Mouse (Mus musculus): Measurements from ENCODE around the gene Rnf144a. TPM values are rescaled to one million over a fixed set of nuclear protein-coding genes. Genes with fewer than 3 reads are reported as not detected.
"Not testable (repeated sequence)": the region's sequence is repeated elsewhere in the genome, so short reads cannot be mapped to it uniquely, and the experiment has no call there.

Rnf144a gene
- polyA plus RNA-seq, 1 experiment, result 5.6 TPM

DNA sequence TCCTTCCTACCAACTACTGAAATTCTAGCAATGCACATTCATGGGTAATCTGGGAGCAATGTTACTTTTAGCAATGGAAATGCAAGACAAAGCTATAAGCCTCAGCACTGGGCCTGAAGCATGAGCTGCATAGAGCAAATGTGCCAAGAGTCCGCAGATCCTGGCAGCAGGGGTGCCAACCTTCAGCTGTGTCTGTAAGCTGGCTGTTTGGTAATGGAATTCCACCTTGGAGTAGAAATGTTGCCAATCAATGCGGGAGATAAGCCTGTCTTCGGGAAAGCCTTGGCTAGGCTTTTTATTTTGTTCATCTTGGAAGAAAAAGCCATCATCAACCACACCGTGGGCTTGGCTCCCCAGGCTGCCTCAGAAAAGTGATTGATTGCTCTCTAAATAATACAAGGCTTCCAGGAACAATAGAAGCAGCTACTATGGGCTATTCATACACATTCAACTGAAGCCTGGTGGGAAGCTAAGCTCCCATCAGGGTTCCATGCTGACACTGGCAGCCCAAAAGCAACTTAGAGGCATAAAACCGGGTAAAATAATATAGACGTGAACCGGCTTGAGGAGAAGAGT is 115.5 kb downstream of the Rnf144a start:
- Histone ChIP-seq H3K9ac (ENCODE audit: low read depth, poor library complexity, severe bottlenecking) (no peak overlapping the region), H3K4me3 (ENCODE audit: low read depth, low read length) (no peak overlapping the region), H3K27ac (ENCODE audit: insufficient read depth, low read length) (no peak overlapping the region), H3K4me1 (ENCODE audit: control insufficient read depth, insufficient read depth, low read length) (peaks cover 1% of the 10 kb centered on the region), H3K27me3 (ENCODE audit: control insufficient read depth, insufficient read depth, low read length, poor library complexity, severe bottlenecking) (no peaks in the 10 kb centered on the region), H3K36me3 (ENCODE audit: control insufficient read depth, insufficient read depth, low read length, poor library complexity, severe bottlenecking) (no peaks in the 10 kb centered on the region), H3K9me3 (replicated peaks; ENCODE audit: control insufficient read depth, insufficient read depth, low read length, poor library complexity, severe bottlenecking) (no peaks in the 10 kb centered on the region)
- TF ChIP-seq CTCF (IDR thresholded peaks at IDR 0.05; ENCODE audit: low read depth, low read length), result no peak
- TF ChIP-seq POLR2A (IDR thresholded peaks at IDR 0.05; ENCODE audit: insufficient read depth, low read length), result no peak
- TF ChIP-seq EP300 (IDR thresholded peaks at IDR 0.05; ENCODE audit: insufficient read depth, low read depth, low read length), result no peak

DNA sequence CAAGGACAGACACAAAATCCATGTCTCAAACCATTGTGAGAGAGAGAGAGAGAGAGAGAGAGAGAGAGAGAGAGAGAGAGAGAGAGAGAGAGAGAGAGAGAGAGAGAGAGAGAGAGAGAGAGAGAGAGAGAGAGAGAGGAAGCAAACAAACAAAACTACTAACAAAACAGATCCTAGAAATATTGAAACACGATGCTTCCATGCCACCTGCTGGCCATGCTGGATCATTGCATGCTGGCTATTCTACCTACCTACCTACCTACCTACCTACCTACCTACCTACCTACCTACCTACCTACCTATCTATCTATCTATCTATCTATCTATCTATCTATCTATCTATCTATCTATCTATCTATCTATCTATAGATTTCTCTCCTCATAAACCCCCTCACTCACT is 119.1 kb downstream of the Rnf144a start:
- H3K36me3 ChIP-seq (ENCODE audit: control insufficient read depth, insufficient read depth, low read length, poor library complexity, severe bottlenecking); H3K4me1 ChIP-seq (ENCODE audit: control insufficient read depth, insufficient read depth, low read length); H3K4me3 ChIP-seq (ENCODE audit: low read depth, low read length); H3K27ac ChIP-seq (ENCODE audit: insufficient read depth, low read length); H3K9ac ChIP-seq (ENCODE audit: low read depth, poor library complexity, severe bottlenecking); H3K9me3 ChIP-seq (replicated peaks; ENCODE audit: control insufficient read depth, insufficient read depth, low read length, poor library complexity, severe bottlenecking); H3K27me3 ChIP-seq (ENCODE audit: control insufficient read depth, insufficient read depth, low read length, poor library complexity, severe bottlenecking): not testable (repeated sequence)

DNA sequence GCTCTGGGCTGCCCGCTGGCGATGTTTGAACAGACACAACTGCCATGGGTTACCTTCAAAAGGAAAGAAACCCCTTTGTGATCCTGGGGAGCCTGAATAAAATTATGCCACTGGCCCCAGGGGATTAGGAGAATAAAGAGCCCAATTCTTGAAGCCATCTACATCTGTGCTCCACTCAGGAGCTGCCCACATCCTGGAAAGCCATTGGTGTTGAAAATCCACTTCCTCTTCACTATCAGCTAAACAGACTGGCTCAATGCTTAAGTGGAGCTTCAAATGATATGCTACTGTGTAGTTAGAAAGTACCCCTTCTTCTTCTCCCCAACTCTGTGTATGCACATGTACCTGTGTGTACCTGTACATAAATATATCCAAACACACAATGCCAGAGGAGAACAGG is 125.9 kb downstream of the Rnf144a start:
- H3K27me3 ChIP-seq (ENCODE audit: control insufficient read depth, insufficient read depth, low read length, poor library complexity, severe bottlenecking), result no peaks in the 10 kb centered on the region
- no peaks in the 10 kb centered on the region for H3K9me3 ChIP-seq (replicated peaks; ENCODE audit: control insufficient read depth, insufficient read depth, low read length, poor library complexity, severe bottlenecking)
- no peak overlapping the region for H3K27ac ChIP-seq (ENCODE audit: insufficient read depth, low read length)
- TF ChIP-seq EP300 (IDR thresholded peaks at IDR 0.05; ENCODE audit: insufficient read depth, low read depth, low read length), result no peak
- no peak for TF ChIP-seq CTCF (IDR thresholded peaks at IDR 0.05; ENCODE audit: low read depth, low read length)
- TF ChIP-seq POLR2A (IDR thresholded peaks at IDR 0.05; ENCODE audit: insufficient read depth, low read length), result no peak
- H3K4me3 ChIP-seq (ENCODE audit: low read depth, low read length), result no peak overlapping the region
- no peaks in the 10 kb centered on the region for H3K36me3 ChIP-seq (ENCODE audit: control insufficient read depth, insufficient read depth, low read length, poor library complexity, severe bottlenecking)
- H3K4me1 ChIP-seq (ENCODE audit: control insufficient read depth, insufficient read depth, low read length), result no peaks in the 10 kb centered on the region
- no peak overlapping the region for H3K9ac ChIP-seq (ENCODE audit: low read depth, poor library complexity, severe bottlenecking)

DNA sequence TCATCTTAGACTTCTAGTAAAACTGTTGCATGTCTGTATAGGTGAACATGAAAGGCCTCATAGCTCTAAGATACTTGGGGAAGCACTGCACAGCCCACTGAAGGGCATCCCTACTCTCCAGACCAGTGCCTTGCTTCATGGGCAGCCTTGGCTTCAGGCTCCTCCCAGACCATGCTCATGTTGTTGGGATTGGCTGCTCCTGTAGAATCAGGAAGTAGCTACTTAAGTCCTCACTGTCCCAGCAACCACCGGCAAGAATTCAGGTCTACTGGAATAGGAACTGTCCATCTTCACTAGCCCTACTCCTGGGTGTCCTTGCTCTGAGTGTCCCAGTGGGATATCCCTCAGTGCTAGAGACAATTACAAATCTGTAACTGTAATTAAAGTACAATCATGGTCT is 126.7 kb downstream of the Rnf144a start:
- TF ChIP-seq POLR2A (IDR thresholded peaks at IDR 0.05; ENCODE audit: insufficient read depth, low read length) (no peak), CTCF (IDR thresholded peaks at IDR 0.05; ENCODE audit: low read depth, low read length) (no peak), EP300 (IDR thresholded peaks at IDR 0.05; ENCODE audit: insufficient read depth, low read depth, low read length) (no peak)
- Histone ChIP-seq H3K27ac (ENCODE audit: insufficient read depth, low read length) (no peak overlapping the region), H3K27me3 (ENCODE audit: control insufficient read depth, insufficient read depth, low read length, poor library complexity, severe bottlenecking) (no peaks in the 10 kb centered on the region), H3K4me3 (ENCODE audit: low read depth, low read length) (no peak overlapping the region), H3K9ac (ENCODE audit: low read depth, poor library complexity, severe bottlenecking) (no peak overlapping the region), H3K9me3 (replicated peaks; ENCODE audit: control insufficient read depth, insufficient read depth, low read length, poor library complexity, severe bottlenecking) (no peaks in the 10 kb centered on the region), H3K36me3 (ENCODE audit: control insufficient read depth, insufficient read depth, low read length, poor library complexity, severe bottlenecking) (no peaks in the 10 kb centered on the region), H3K4me1 (ENCODE audit: control insufficient read depth, insufficient read depth, low read length) (no peaks in the 10 kb centered on the region)

DNA sequence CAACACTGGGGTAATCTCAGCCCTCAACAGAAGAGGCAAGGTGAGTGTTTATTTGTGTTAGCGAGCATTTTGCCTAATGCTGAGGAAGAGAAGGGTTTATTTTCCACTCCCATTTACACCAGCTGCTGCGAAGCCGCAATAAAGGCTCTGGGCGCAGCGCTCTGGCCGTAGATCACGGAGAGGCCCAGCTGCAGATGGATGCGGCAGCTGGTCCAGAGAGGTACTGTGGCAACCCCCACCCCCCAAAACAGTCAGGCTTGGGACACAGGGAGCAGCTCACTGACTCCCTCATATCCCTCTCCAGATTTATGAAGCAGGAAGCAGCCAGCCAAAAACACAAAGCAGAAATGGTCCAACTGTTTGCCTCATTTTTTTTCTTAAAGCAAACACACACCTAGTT is 129.1 kb downstream of the Rnf144a start:
- Histone ChIP-seq H3K9me3 (replicated peaks; ENCODE audit: control insufficient read depth, insufficient read depth, low read length, poor library complexity, severe bottlenecking) (no peaks in the 10 kb centered on the region), H3K4me1 (ENCODE audit: control insufficient read depth, insufficient read depth, low read length) (no peaks in the 10 kb centered on the region), H3K27me3 (ENCODE audit: control insufficient read depth, insufficient read depth, low read length, poor library complexity, severe bottlenecking) (no peaks in the 10 kb centered on the region), H3K4me3 (ENCODE audit: low read depth, low read length) (no peak overlapping the region), H3K27ac (ENCODE audit: insufficient read depth, low read length) (no peak overlapping the region), H3K36me3 (ENCODE audit: control insufficient read depth, insufficient read depth, low read length, poor library complexity, severe bottlenecking) (no peaks in the 10 kb centered on the region), H3K9ac (ENCODE audit: low read depth, poor library complexity, severe bottlenecking) (no peak overlapping the region)
- TF ChIP-seq POLR2A (IDR thresholded peaks at IDR 0.05; ENCODE audit: insufficient read depth, low read length) (no peak), EP300 (IDR thresholded peaks at IDR 0.05; ENCODE audit: insufficient read depth, low read depth, low read length) (no peak), CTCF (IDR thresholded peaks at IDR 0.05; ENCODE audit: low read depth, low read length) (no peak)

- no peak overlapping the region for H3K9ac ChIP-seq (ENCODE audit: low read depth, poor library complexity, severe bottlenecking)
- H3K4me3 ChIP-seq (ENCODE audit: low read depth, low read length), result no peak overlapping the region
- H3K27ac ChIP-seq (ENCODE audit: insufficient read depth, low read length), result no peak overlapping the region
- no peaks in the 10 kb centered on the region for H3K36me3 ChIP-seq (ENCODE audit: control insufficient read depth, insufficient read depth, low read length, poor library complexity, severe bottlenecking)
- H3K27me3 ChIP-seq (ENCODE audit: control insufficient read depth, insufficient read depth, low read length, poor library complexity, severe bottlenecking), result no peaks in the 10 kb centered on the region
- H3K9me3 ChIP-seq (replicated peaks; ENCODE audit: control insufficient read depth, insufficient read depth, low read length, poor library complexity, severe bottlenecking), result no peaks in the 10 kb centered on the region
- TF ChIP-seq EP300 (IDR thresholded peaks at IDR 0.05; ENCODE audit: insufficient read depth, low read depth, low read length) (no peak), POLR2A (IDR thresholded peaks at IDR 0.05; ENCODE audit: insufficient read depth, low read length) (no peak), CTCF (IDR thresholded peaks at IDR 0.05; ENCODE audit: low read depth, low read length) (no peak)
- no peaks in the 10 kb centered on the region for H3K4me1 ChIP-seq (ENCODE audit: control insufficient read depth, insufficient read depth, low read length)
Measured at GRCm38 (mm10) chr12:26285460-26285859, 129.6 kb downstream of the Rnf144a start.
